Mouse (Mus musculus): ENCODE measurements around the gene Milr1.
"Not testable (repeated sequence)": the region's sequence is repeated elsewhere in the genome, so short reads cannot be mapped to it uniquely, and the experiment has no call there.

Gene Milr1

GRCm38 (mm10) chr11:106778132-106778531 is 27.1 kb downstream of the Milr1 start:
- no peak for DNase-seq

GRCm38 (mm10) chr11:106778589-106779387 is 27.8 kb downstream of the Milr1 start:
- no peak for DNase-seq

- DNase-seq: peak; percentile 86 to 87
These were observed 28.5 kb downstream of the Milr1 start, which contains the start of gene Polg2 for GRCm38 (mm10) chr11:106779388-106780088. Polg2 (minus strand) TSS chr11:106779537.

- no peak for DNase-seq
These were observed 29.0 kb downstream of the Milr1 start for GRCm38 (mm10) chr11:106780089-106780425.

- no peak for DNase-seq
These were observed 29.7 kb downstream of the Milr1 start for GRCm38 (mm10) chr11:106780590-106781220.

GRCm38 (mm10) chr11:106782271-106782670 is 31.2 kb downstream of the Milr1 start:
- not testable (repeated sequence) for DNase-seq

GRCm38 (mm10) chr11:106782841-106783764 is 32.1 kb downstream of the Milr1 start:
- DNase-seq: no peak

DNA sequence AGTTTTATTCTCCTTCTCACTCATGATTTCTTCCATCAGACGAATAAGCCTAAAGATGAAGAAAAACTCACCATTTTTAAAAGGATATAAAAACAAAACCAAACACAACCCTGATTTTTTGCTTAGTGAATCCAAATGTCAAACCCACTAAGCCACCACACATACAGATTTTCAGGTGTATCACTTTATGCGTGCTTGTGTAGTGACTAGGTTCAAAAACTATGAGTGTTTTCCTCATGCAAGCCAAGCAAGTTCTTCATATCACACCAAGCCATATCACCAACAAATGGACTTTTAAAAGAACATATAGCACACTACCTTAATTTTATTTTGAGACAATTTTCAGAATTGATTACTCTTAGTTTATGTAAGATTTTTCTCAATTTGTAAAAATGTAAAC is 33.5 kb downstream of the Milr1 start:
- no peak for DNase-seq

- no peak for DNase-seq
These were observed 34.0 kb downstream of the Milr1 start for GRCm38 (mm10) chr11:106785043-106785442.

- DNase-seq: peak; percentile 86 to 88
These were observed 36.4 kb downstream of the Milr1 start for GRCm38 (mm10) chr11:106787131-106788025.

- peak; percentile 98 to 99 for DNase-seq
These were observed 37.2 kb downstream of the Milr1 start for GRCm38 (mm10) chr11:106788026-106788774.

DNA sequence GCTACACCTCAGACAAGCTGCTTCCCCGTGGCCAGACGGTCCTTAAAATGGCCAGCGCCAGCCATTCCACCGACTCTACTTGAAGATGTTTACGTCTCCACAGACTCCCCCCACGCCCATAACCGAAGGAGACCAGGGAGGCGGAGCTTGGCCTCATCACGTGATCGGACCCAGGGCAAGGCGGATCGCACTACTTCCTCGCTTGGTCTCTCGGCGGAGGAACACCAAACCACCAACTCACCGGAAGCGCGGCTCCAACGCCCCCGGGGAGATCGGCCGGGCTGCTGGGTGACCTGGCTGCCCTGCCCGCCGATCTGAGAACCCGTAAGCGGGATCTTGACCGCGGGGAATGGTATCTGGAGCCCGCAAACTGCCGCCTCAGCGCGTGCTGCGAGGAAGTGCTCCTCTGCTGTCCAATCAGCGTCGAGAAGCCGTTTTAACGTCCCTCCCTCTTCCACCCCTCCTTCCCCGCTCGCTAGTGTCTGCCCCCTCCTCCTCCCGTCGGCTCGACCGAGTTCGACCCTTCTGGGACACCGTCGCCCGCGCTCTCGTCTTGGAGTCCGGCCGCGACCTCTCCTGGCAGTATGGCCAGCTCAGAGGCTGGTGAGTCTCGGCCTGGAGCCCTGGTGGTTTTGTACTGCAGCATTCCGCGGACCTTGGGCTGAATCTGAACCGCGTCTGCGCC is 37.9 kb downstream of the Milr1 start, which contains the start of the genes Ddx5 and Cep95:
Gene Ddx5, minus strand, starts transcription at position 411 of the 685 bp plus-strand sequence.
Gene Cep95, plus strand, starts transcription at position 478 of the 685 bp plus-strand sequence.
- DNase-seq: peak; percentile 98 to 99

DNA sequence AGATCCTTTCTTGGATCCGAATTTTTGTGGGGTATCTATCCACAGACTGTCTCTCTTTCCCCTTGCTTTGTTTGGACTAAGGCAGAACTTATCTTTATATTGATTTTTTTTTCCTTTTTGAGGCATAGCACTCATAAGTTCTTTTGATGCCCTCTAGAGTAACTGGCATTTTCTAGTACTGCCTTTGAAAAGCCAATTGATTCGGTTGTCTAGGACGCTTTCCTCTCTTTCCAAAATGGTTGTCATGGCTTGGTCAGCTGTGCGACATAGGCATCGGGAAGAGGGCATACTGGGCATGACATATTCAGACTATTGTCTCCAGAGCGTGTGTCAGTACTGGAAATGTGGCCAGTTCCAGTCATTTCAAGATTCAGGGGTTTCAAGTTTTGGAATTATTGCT is 38.6 kb downstream of the Milr1 start:
- no peak for DNase-seq

DNA sequence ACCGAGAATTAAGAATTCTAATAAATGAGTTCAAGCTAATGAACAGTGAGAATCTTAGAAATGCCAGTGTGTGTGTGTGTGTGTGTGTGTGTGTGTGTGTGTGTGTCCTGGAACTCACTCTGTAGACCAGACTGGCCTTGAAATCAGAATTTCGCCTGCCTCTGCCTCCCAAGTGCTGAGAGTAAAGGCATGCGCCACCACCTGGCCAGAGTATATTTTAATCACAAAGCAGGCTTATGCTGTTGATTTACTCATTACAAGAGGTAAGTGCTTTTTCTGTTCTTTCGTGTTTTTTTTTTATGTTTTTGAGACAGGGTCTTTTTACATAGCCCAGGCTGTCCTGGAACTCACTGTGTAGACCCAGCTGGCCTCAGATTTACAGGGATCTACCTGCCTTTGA is 42.8 kb downstream of the Milr1 start:
- no peak for DNase-seq

GRCm38 (mm10) chr11:106795679-106796078 is 44.7 kb downstream of the Milr1 start:
- no peak for DNase-seq

DNA sequence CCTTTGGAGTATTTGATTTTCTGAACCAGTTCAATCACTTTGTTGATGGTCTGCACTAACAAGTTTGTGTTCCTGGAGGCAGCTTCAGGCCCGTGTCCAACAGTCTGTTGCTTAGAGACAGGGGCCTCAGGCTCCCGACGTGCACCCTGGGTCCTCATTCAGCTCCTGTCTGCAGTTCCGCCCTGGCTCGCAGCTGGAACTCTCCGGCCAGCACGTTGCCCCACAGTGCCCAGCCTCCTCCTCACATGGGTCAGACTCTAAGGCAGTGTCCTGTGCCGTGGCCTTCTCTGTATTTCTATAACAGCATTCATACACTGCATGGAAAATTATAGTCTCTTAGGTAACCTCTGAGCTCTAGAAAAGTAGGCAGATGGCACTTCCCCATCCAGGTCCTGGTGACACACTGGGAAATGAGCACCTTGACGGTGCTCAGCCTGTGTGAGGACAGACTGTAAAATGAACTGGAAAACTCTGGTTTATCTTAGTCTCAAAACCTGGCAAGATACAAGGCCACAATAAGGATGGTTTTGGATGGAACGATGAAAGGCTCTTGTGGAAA is 51.1 kb downstream of the Milr1 start:
- no peak for DNase-seq

DNA sequence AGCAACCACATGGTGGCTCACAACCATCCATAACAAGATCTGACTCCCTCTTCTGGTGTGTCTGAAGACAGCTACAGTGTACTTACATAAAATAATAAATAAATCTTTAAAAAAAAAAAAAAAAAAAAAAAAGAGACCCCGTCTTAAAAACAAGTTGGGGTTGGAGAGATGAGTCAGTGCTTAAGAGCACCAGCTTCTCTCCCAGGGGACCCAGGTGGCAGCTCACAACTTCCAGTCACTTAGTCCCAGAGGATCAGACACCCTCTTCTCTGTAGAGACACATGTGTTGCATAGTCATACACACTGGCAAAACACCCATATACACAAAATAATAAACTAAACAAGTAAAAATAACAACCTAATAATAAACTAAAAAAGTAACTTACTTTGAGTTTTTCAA is 56.4 kb downstream of the Milr1 start:
- DNase-seq: not testable (repeated sequence)

GRCm38 (mm10) chr11:106812410-106813136 is 61.5 kb downstream of the Milr1 start:
- DNase-seq: no peak
